Mouse (Mus musculus) adrenal gland, postnatal 4 days (tissue): Measurements from ENCODE around the gene Scgb1b3. TPM values are rescaled to one million over a fixed set of nuclear protein-coding genes. Genes with fewer than 3 reads are reported as not detected.

Experiments used
- DNase-seq, 2 experiments: peaks; one replicate each; pipeline ENCODE4 v3.0.0; 2021 to 2022; ENCODE audit warnings: low spot score in 2 of 2, mixed read lengths in 2 of 2
- long read RNA-seq, 2 experiments: library from polyadenylated mRNA; stranded (forward); transcript quantifications; one replicate each; pipeline ENCODE4 v2.0.0; 2021
- total RNA-seq, 2 experiments: library from RNA; stranded (reverse); gene quantifications; 2 replicates each; pipeline ENCODE4 v1.2.3; 2021

The Scgb1b3 gene
- not detected for total RNA-seq
- long read RNA-seq, experiment 1, result 0 reads
- long read RNA-seq, experiment 2, result 0 reads

DNA sequence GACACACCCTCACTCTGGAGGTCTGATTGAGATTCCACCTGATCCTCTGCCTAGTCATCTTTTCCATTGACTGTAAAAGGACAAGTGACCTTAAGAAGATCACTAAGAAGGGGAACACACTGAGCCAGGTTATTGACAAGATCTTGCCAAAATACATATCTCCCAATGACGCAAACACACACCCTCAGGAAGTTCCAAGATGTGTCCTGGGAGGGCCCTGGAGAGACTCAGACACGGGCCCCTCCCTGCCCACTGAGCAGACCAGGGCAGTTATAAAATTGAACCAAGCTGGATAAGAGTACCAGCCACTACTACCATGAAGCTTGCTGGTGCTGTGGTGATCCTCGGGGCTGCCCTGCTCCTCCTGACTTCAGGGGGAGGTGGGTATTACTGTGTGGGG lies at the start of gene Scgb1b3:
TSS of gene Scgb1b3 (plus strand) at position 301 of the 400 bp plus-strand sequence.
- no peak for DNase-seq

DNA sequence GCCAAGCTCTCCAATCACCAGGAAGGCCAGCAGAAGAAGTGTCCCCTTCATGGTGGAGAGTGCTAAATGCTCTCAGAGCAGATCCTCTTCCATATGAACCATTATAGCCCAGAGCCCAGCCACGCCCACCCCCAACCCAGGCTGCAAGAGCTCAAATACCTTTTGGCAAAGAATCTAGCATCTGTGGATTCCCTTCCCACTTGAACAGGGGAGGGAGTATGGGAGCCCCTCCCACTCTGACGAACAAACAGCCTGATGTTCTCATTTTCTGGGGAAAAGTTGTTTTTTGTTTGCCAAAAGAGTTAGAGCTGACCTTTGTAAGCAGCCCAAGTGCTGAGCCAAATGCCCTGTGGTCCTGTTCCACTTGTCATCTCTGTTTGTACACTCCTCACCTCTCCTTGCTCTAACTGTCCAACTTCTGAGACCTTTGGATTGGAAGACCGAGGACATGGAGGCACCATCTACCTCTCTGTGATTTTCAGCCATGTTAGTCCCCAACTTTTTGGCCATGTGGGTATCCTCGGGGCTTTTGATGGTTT lies 13.3 kb upstream of the Scgb1b3 start, which contains the start of gene Scgb2b3:
TSS of gene Scgb2b3 (minus strand) at position 51 of the 539 bp plus-strand sequence.
- no peak for DNase-seq

Other genes with a start within 250 kb of the Scgb1b3 start
- 10 to 100 TPM; 10.8 to 10.9 TPM for gene Scn1b, start 248.6 kb upstream of the Scgb1b3 start, total RNA-seq
- 10 to 100 TPM; 55.4 to 58.7 TPM for gene Gramd1a, start 219.7 kb upstream of the Scgb1b3 start, total RNA-seq
- not detected for gene Scgb2b2, start 85.1 kb upstream of the Scgb1b3 start, total RNA-seq
- not detected for gene Scgb1b2, start 83.8 kb upstream of the Scgb1b3 start, total RNA-seq
- not detected for gene Scgb2b3, start 13.5 kb upstream of the Scgb1b3 start, total RNA-seq